Mouse (Mus musculus) heart, embryonic 10.5 days (tissue): ENCODE measurements around the gene Lpcat4. TPM values are rescaled to one million over a fixed set of nuclear protein-coding genes. Genes with fewer than 3 reads are reported as not detected.

ENCODE experiments used
- DNase-seq: peaks from one replicate; pipeline ENCODE4 v3.0.0-alpha.2; 2017; ENCODE audit warnings: low spot score
- H3K27ac ChIP-seq: fragments of 300-500 bp; sonication (generic); 2 replicates; pipeline ENCODE4 v1.5.1; 2016; ENCODE audit warnings: mild to moderate bottlenecking
- H3K27me3 ChIP-seq: fragments of 300-500 bp; sonication (generic); 2 replicates; pipeline ENCODE4 v1.6.1; 2016; ENCODE audit warnings: mild to moderate bottlenecking; ENCODE audit not compliant: poor library complexity, insufficient read depth, severe bottlenecking
- H3K36me3 ChIP-seq: fragments of 300-500 bp; sonication (generic); 2 replicates; pipeline ENCODE4 v1.6.1; 2016; ENCODE audit warnings: mild to moderate bottlenecking, moderate library complexity
- H3K4me1 ChIP-seq: fragments of 300-500 bp; sonication (generic); 2 replicates; pipeline ENCODE4 v1.6.1; 2016; ENCODE audit warnings: mild to moderate bottlenecking
- H3K4me3 ChIP-seq: fragments of 300-500 bp; sonication (generic); 2 replicates; pipeline ENCODE4 v1.5.1; 2016; ENCODE audit warnings: mild to moderate bottlenecking, moderate library complexity
- H3K9me3 ChIP-seq: fragments of 300-500 bp; sonication (generic); 2 replicates; pipeline ENCODE4 v1.6.1; 2016; ENCODE audit warnings: mild to moderate bottlenecking, moderate library complexity
- WGBS: fragments of 180-500 bp; shearing (Covaris S2); methylation state at CpG from one replicate; pipeline ENCODE4 v1.1.7; 2016; 5-methylcytosine and 5-hydroxymethylcytosine counted together
- polyA plus RNA-seq: library from polyadenylated mRNA; unstranded; fragments of >200 nt; fragmentation: Nextera tagmentation; extraction: Ambion mirVana; gene quantifications from 2 replicates; pipeline ENCODE4 v1.2.1, GENCODE M21; 2016

The Lpcat4 gene
- 22.0 and 23.0 TPM in 2 replicates for polyA plus RNA-seq

- Histone ChIP-seq H3K27ac (peak within 1 kb of the TSS; percentile 96), H3K9me3 (no peaks in the 10 kb centered on the region), H3K27me3 (0 out of 2 replicates have a peak, but pooled peaks cover 5% of the 10 kb centered on the region), H3K4me3 (peak within 1 kb of the TSS; percentile 86), H3K36me3 (peaks cover 16% of the 10 kb centered on the region), H3K4me1 (peaks cover 29% of the 10 kb centered on the region)
- DNase-seq = peak; percentile 90
- under 1% methylated on average over 91 of the region's 94 CpGs for WGBS
Observed at GRCm38 (mm10) chr2:112239212-112239934, at the start of gene Lpcat4. TSS of gene Lpcat4 (plus strand) at chr2:112239468.

- no peak for DNase-seq
- WGBS = under 1% methylated on average over 2 of the region's 2 CpGs
- Histone ChIP-seq H3K4me3 (no peak overlapping the region), H3K36me3 (no peaks in the 10 kb centered on the region), H3K4me1 (no peaks in the 10 kb centered on the region), H3K27me3 (no peaks in the 10 kb centered on the region), H3K27ac (no peak overlapping the region), H3K9me3 (no peaks in the 10 kb centered on the region)
Observed at GRCm38 (mm10) chr2:112196859-112197258, 42.4 kb upstream of the Lpcat4 start.

- Histone ChIP-seq H3K36me3 (no peaks in the 10 kb centered on the region), H3K27ac (no peak overlapping the region), H3K4me3 (no peak overlapping the region), H3K4me1 (no peaks in the 10 kb centered on the region), H3K9me3 (no peaks in the 10 kb centered on the region), H3K27me3 (no peaks in the 10 kb centered on the region)
- 76% methylated on average over 6 of the region's 6 CpGs for WGBS
- DNase-seq = no peak
Observed at GRCm38 (mm10) chr2:112203056-112203455, 36.2 kb upstream of the Lpcat4 start.

- Histone ChIP-seq H3K27ac (no peak overlapping the region), H3K27me3 (no peaks in the 10 kb centered on the region), H3K4me3 (no peak overlapping the region), H3K9me3 (no peaks in the 10 kb centered on the region), H3K4me1 (no peaks in the 10 kb centered on the region), H3K36me3 (no peaks in the 10 kb centered on the region)
- WGBS = 67% methylated on average over 6 of the region's 6 CpGs
- DNase-seq = no peak
Observed at GRCm38 (mm10) chr2:112210142-112210541, 29.1 kb upstream of the Lpcat4 start.

GRCm38 (mm10) chr2:112210699-112211098 is 28.6 kb upstream of the Lpcat4 start:
- H3K36me3 ChIP-seq = no peaks in the 10 kb centered on the region
- H3K27me3 ChIP-seq = no peaks in the 10 kb centered on the region
- DNase-seq = no peak
- no peaks in the 10 kb centered on the region for H3K4me1 ChIP-seq
- no peak overlapping the region for H3K27ac ChIP-seq
- no peak overlapping the region for H3K4me3 ChIP-seq
- 82% methylated on average over 2 of the region's 2 CpGs for WGBS
- no peaks in the 10 kb centered on the region for H3K9me3 ChIP-seq

GRCm38 (mm10) chr2:112215977-112216376 is 23.3 kb upstream of the Lpcat4 start:
- Histone ChIP-seq H3K27me3 (no peaks in the 10 kb centered on the region), H3K9me3 (no peaks in the 10 kb centered on the region), H3K4me3 (no peak overlapping the region), H3K27ac (no peak overlapping the region), H3K36me3 (no peaks in the 10 kb centered on the region), H3K4me1 (no peaks in the 10 kb centered on the region)
- no peak for DNase-seq
- WGBS = 7% methylated on average over 1 of the region's 1 CpGs

GRCm38 (mm10) chr2:112217614-112218013 is 21.7 kb upstream of the Lpcat4 start:
- H3K36me3 ChIP-seq = no peaks in the 10 kb centered on the region
- no peak overlapping the region for H3K4me3 ChIP-seq
- no peaks in the 10 kb centered on the region for H3K9me3 ChIP-seq
- 74% methylated on average over 6 of the region's 6 CpGs for WGBS
- H3K27ac ChIP-seq = no peak overlapping the region
- H3K27me3 ChIP-seq = no peaks in the 10 kb centered on the region
- no peak for DNase-seq
- H3K4me1 ChIP-seq = no peaks in the 10 kb centered on the region

- WGBS = 73% methylated on average over 5 of the region's 5 CpGs
- Histone ChIP-seq H3K36me3 (no peaks in the 10 kb centered on the region), H3K4me1 (no peaks in the 10 kb centered on the region), H3K27ac (no peak overlapping the region), H3K27me3 (no peaks in the 10 kb centered on the region), H3K4me3 (no peak overlapping the region), H3K9me3 (no peaks in the 10 kb centered on the region)
- no peak for DNase-seq
Observed at GRCm38 (mm10) chr2:112220880-112221279, 18.4 kb upstream of the Lpcat4 start.

GRCm38 (mm10) chr2:112222607-112223006 is 16.7 kb upstream of the Lpcat4 start:
- Histone ChIP-seq H3K36me3 (no peaks in the 10 kb centered on the region), H3K4me1 (no peaks in the 10 kb centered on the region), H3K9me3 (no peaks in the 10 kb centered on the region), H3K4me3 (no peak overlapping the region), H3K27ac (no peak overlapping the region), H3K27me3 (no peaks in the 10 kb centered on the region)
- no peak for DNase-seq
- WGBS = 51% methylated on average over 5 of the region's 5 CpGs

- no peaks in the 10 kb centered on the region for H3K27me3 ChIP-seq
- no peaks in the 10 kb centered on the region for H3K9me3 ChIP-seq
- no peak overlapping the region for H3K4me3 ChIP-seq
- H3K36me3 ChIP-seq = no peaks in the 10 kb centered on the region
- DNase-seq = no peak
- H3K4me1 ChIP-seq = no peaks in the 10 kb centered on the region
- H3K27ac ChIP-seq = no peak overlapping the region
- 57% methylated on average over 4 of the region's 4 CpGs for WGBS
Observed at GRCm38 (mm10) chr2:112224356-112224755, 14.9 kb upstream of the Lpcat4 start.

- WGBS = 77% methylated on average over 1 of the region's 1 CpGs
- no peak overlapping the region for H3K27ac ChIP-seq
Observed at GRCm38 (mm10) chr2:112232623-112233022, 6.6 kb upstream of the Lpcat4 start.

GRCm38 (mm10) chr2:112236620-112237019 is 2.6 kb upstream of the Lpcat4 start:
- H3K27ac ChIP-seq = no peak overlapping the region
- H3K36me3 ChIP-seq = no peaks in the 10 kb centered on the region
- no peaks in the 10 kb centered on the region for H3K27me3 ChIP-seq
- WGBS = 82% methylated on average over 2 of the region's 2 CpGs
- H3K9me3 ChIP-seq = no peaks in the 10 kb centered on the region
- DNase-seq = no peak
- H3K4me1 ChIP-seq = peaks cover 23% of the 10 kb centered on the region
- H3K4me3 ChIP-seq = no peak overlapping the region

More at GRCm38 (mm10) chr2:112232623-112233022, 6.6 kb upstream of the Lpcat4 start:
- no peak for DNase-seq
- no peaks in the 10 kb centered on the region for H3K4me1 ChIP-seq
- H3K36me3 ChIP-seq = no peaks in the 10 kb centered on the region
- H3K27me3 ChIP-seq = no peaks in the 10 kb centered on the region
- H3K4me3 ChIP-seq = no peak overlapping the region
- H3K9me3 ChIP-seq = no peaks in the 10 kb centered on the region

- Histone ChIP-seq H3K4me3 (no peak overlapping the region), H3K27ac (no peak overlapping the region), H3K36me3 (0 out of 2 replicates have a peak, but pooled peaks cover 4% of the 10 kb centered on the region), H3K4me1 (peaks cover 28% of the 10 kb centered on the region), H3K9me3 (no peaks in the 10 kb centered on the region), H3K27me3 (0 out of 2 replicates have a peak, but pooled peaks cover 5% of the 10 kb centered on the region)
- 5% methylated on average over 4 of the region's 4 CpGs for WGBS
- no peak for DNase-seq
Observed at GRCm38 (mm10) chr2:112238006-112238405, 1.3 kb upstream of the Lpcat4 start.
